Mouse (Mus musculus) heart, embryonic 11.5 days (tissue): ENCODE results near the gene Hist1h3i. TPM values are rescaled to one million over a fixed set of nuclear protein-coding genes. Genes with fewer than 3 reads are reported as not detected.
"Not testable (repeated sequence)": the region's sequence is repeated elsewhere in the genome, so short reads cannot be mapped to it uniquely, and the experiment has no call there.

Experiments used
- ATAC-seq: fragments of 200-750 bp; cut with Nextera tagmentation; replicated peaks from 2 replicates; pipeline ENCODE4 v1.8.0; 2017; ENCODE audit warnings: moderate library complexity; ENCODE audit not compliant: insufficient number of reproducible peaks, low FRiP score, low TSS enrichment
- H3K27ac ChIP-seq: fragments of 300-500 bp; sonication (generic); 2 replicates; pipeline ENCODE4 v1.5.1; 2014; ENCODE audit warnings: mild to moderate bottlenecking, low read depth, low read length
- H3K27me3 ChIP-seq: fragments of 300-500 bp; sonication (generic); 2 replicates; pipeline ENCODE4 v1.6.1; 2014; ENCODE audit warnings: mild to moderate bottlenecking, low read length, mixed read lengths; ENCODE audit not compliant: control insufficient read depth, insufficient read depth
- H3K36me3 ChIP-seq: fragments of 300-500 bp; sonication (generic); 2 replicates; pipeline ENCODE4 v1.6.1; 2014; ENCODE audit warnings: mild to moderate bottlenecking, low read length, moderate library complexity, mixed read lengths; ENCODE audit not compliant: control insufficient read depth, insufficient read depth
- H3K4me1 ChIP-seq: fragments of 300-500 bp; sonication (generic); 2 replicates; pipeline ENCODE4 v1.6.1; 2014; ENCODE audit warnings: low read length; ENCODE audit not compliant: control insufficient read depth, insufficient read depth
- H3K4me2 ChIP-seq: fragments of 300-500 bp; sonication (generic); 2 replicates; pipeline ENCODE4 v1.6.1; 2014; ENCODE audit warnings: mild to moderate bottlenecking, moderate library complexity
- H3K4me3 ChIP-seq: fragments of 300-500 bp; sonication (generic); 2 replicates; pipeline ENCODE4 v1.5.1; 2014; ENCODE audit warnings: low read depth, low read length
- H3K9ac ChIP-seq: fragments of 300-500 bp; sonication (generic); 2 replicates; pipeline ENCODE4 v1.6.1; 2014; ENCODE audit warnings: mild to moderate bottlenecking, low read depth, low read length, moderate library complexity
- H3K9me3 ChIP-seq: fragments of 300-500 bp; sonication (generic); replicated peaks from 2 replicates; pipeline ENCODE4 v1.6.1; 2016; ENCODE audit warnings: low read length; ENCODE audit not compliant: control insufficient read depth
- WGBS: fragments of 180-500 bp; shearing (Covaris S2); extraction: QIAGEN DNeasy Blood & Tissue Kit; methylation state at CpG from one replicate; pipeline ENCODE4 v1.1.7; 2014; ENCODE audit not compliant: insufficient replicate concordance; 5-methylcytosine and 5-hydroxymethylcytosine counted together
- polyA plus RNA-seq: library from polyadenylated mRNA; unstranded; fragments of >200 nt; fragmentation: Nextera tagmentation; extraction: Ambion mirVana; gene quantifications from 2 replicates; pipeline ENCODE4 v1.2.1, GENCODE M21; 2014

Gene Hist1h3i
- polyA plus RNA-seq, 1 experiment from 2014 or later = 123 TPM

DNA sequence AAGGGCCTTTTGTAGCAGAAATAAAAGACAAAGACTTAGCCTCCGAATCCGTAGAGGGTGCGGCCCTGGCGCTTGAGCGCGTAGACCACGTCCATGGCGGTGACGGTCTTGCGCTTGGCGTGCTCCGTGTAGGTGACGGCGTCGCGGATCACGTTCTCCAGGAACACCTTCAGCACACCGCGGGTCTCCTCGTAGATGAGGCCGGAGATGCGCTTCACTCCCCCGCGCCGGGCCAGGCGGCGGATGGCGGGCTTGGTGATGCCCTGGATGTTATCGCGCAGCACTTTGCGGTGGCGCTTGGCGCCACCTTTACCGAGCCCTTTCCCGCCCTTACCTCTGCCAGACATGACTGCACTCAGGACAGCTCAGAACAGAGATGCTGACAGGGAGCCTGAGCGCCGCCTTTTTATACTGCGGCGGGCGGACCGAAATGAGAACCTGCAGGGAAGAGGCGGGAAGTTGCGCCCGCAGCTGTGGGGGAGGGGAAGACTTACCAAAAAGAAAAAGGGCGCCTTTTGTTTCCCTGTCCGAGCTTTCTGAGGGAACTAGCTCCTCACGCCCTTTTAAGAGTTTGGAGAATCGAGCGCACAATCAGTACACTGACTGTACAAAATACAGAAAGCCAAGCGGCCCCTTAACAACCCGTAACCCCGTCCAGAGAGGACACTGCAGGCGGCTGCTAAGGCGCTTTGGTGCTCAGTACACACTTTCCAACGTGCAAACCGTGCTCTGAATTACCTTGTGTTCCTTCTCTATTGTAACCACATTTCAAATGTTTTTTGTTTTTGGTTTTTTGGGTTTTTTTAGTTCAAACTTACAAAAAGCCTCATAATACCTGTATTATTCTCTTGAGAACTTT is 32.8 kb downstream of the Hist1h3i start, which contains the start of gene Hist1h4k:
Gene Hist1h4k (minus strand): TSS at position 347 of the 859 bp plus-strand sequence.
- not testable (repeated sequence) for H3K27me3 ChIP-seq, H3K9me3 ChIP-seq, H3K36me3 ChIP-seq
- peak; percentile 85 for ATAC-seq
- Histone ChIP-seq H3K9ac (peak within 1 kb of the TSS; percentile 72), H3K27ac (peak within 1 kb of the TSS; percentile 91), H3K4me1 (peaks cover 13% of the 10 kb centered on the region), H3K4me2 (peak within 1 kb of the TSS; percentile 79), H3K4me3 (peak within 1 kb of the TSS; percentile 57)
- under 1% methylated on average over 45 of the region's 56 CpGs for WGBS

- peaks cover 13% of the 10 kb centered on the region for H3K4me1 ChIP-seq
- H3K27me3 ChIP-seq = no peaks in the 10 kb centered on the region
- peak overlapping the region; percentile 57 for H3K4me3 ChIP-seq
- no peak for ATAC-seq
- H3K36me3 ChIP-seq = no peaks in the 10 kb centered on the region
- WGBS = 6% methylated on average over 5 of the region's 5 CpGs
- no peaks in the 10 kb centered on the region for H3K9me3 ChIP-seq
- H3K4me2 ChIP-seq = peak overlapping the region; percentile 79
- peak overlapping the region; percentile 79 for H3K27ac ChIP-seq
- H3K9ac ChIP-seq = peak overlapping the region; percentile 72
Observed at GRCm38 (mm10) chr13:21749387-21750158, 33.6 kb downstream of the Hist1h3i start.

DNA sequence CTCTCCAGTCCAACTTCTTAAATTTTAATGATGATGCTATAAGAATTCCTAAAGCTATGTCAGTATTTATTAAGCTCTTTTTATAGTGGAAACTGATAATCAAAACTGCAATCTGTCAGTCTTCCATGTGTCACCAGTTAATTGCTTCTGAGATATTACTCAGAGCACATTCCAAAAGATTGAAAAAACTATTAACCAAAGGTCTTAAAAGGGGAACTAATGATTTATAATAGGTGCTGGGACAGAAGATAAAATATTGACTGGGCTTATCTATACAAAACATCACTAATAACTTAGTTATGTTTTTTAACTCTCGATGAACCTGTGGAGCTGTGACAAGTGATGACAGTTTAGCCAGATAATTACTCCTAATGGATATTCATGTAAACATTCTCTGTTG is 38.2 kb downstream of the Hist1h3i start:
- Histone ChIP-seq H3K4me2 (no peak overlapping the region), H3K4me3 (no peak overlapping the region), H3K9ac (no peak overlapping the region), H3K4me1 (peaks cover 3% of the 10 kb centered on the region; the same call in 1 of the 2 replicates), H3K27ac (no peak overlapping the region), H3K36me3 (no peaks in the 10 kb centered on the region), H3K9me3 (no peaks in the 10 kb centered on the region), H3K27me3 (no peaks in the 10 kb centered on the region)
- no peak for ATAC-seq
- WGBS = 77% methylated on average over 1 of the region's 1 CpGs

GRCm38 (mm10) chr13:21734906-21735767 is 48.0 kb downstream of the Hist1h3i start, which contains the start of gene Hist1h4j:
Gene Hist1h4j, plus strand, starts transcription at chr13:21735064.
- peak; percentile 91 for ATAC-seq
- H3K36me3 ChIP-seq, H3K9me3 ChIP-seq, H3K27me3 ChIP-seq, H3K4me1 ChIP-seq: not testable (repeated sequence)
- Histone ChIP-seq H3K4me2 (peak within 1 kb of the TSS; percentile 78), H3K27ac (peak within 1 kb of the TSS; percentile 95), H3K9ac (peak within 1 kb of the TSS; percentile 79), H3K4me3 (peak within 1 kb of the TSS; percentile 51)
- WGBS = under 1% methylated on average over 39 of the region's 56 CpGs

GRCm38 (mm10) chr13:21734010-21734905 is 48.9 kb downstream of the Hist1h3i start:
- Histone ChIP-seq H3K27me3 (no peaks in the 10 kb centered on the region), H3K4me3 (peak overlapping the region; percentile 51), H3K9me3 (no peaks in the 10 kb centered on the region), H3K4me1 (no peaks in the 10 kb centered on the region), H3K4me2 (peak overlapping the region; percentile 78), H3K9ac (peak overlapping the region; percentile 79), H3K27ac (peak overlapping the region; percentile 95), H3K36me3 (no peaks in the 10 kb centered on the region)
- under 1% methylated on average over 21 of the region's 21 CpGs for WGBS
- ATAC-seq = peak; percentile 69

DNA sequence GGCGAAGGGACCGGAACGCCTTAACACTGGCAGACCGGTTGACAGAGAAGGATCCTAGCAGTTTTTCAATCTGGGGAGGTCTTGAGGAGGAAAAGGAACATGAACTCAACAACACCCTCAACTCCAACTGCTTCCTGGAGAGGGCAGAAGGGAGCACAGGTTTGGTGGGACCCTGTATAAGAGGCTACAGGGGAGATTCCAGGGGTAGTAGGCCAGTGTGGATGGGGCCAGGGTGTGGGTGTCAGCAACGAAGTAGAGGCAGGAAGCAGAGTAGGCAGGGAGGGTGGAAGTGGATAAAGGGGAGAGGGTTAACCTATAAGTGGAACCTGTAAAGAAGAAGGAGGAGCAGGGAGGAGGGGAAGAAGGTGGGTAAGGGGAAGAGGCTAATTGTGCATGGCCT is 49.7 kb downstream of the Hist1h3i start:
- WGBS = 57% methylated on average over 5 of the region's 5 CpGs
- Histone ChIP-seq H3K27me3 (no peaks in the 10 kb centered on the region), H3K4me2 (no peak overlapping the region), H3K9me3 (no peaks in the 10 kb centered on the region), H3K4me3 (no peak overlapping the region), H3K4me1 (no peaks in the 10 kb centered on the region), H3K27ac (no peak overlapping the region), H3K9ac (peak overlapping the region; percentile 1; the same call in 1 of the 2 replicates), H3K36me3 (no peaks in the 10 kb centered on the region)
- ATAC-seq = 0 out of 2 replicates have a peak, but pooled peaks have one; percentile 25
